In the genomic region with DNA sequence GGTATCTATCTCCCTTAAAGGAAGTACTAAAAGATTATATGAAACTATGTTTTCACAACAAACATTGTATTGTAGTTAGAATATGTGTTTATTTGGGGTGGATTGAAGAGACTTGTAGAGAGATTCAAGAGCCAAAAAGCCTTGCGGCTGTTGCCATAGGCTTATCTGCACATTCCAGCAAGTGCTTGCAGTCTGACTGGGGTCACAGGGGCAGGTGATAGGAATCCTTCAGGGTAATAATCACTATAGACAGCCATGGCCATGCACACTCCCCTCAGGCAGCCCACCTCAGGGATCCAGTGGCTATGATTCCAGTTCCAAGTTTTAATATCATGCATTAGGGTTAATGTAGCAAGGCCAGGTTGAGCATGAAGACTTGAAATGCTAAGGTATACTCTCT, we compare ENCODE assay signal across 16 mouse cellular contexts.
"Had no signal": no experiment of that assay in that cellular context is flagged by ENCODE, and none has a peak within 500 bp of the region (broad histone marks: within the 10 kb centered on the region; RNA-seq: fewer than 3 reads in every experiment).

No protein-coding gene starts in this region.

- ATAC-seq: inflammation-experienced regulatory T-cells, adult 6 months; intestine, postnatal 0 days; midbrain, embryonic 13.5 days had no signal

- H3K9ac ChIP-seq: limb, embryonic 12.5 days; lung, embryonic 15.5 days; midbrain, embryonic 13.5 days; neural tube, embryonic 15.5 days had no signal

- H3K36me3 ChIP-seq: limb, embryonic 12.5 days; lung, embryonic 15.5 days; midbrain, embryonic 13.5 days; neural tube, embryonic 15.5 days had no signal

- H3K4me1 ChIP-seq: limb, embryonic 12.5 days; lung, embryonic 15.5 days; midbrain, embryonic 13.5 days had no signal

- H3K4me2 ChIP-seq: limb, embryonic 12.5 days; lung, embryonic 15.5 days; midbrain, embryonic 13.5 days; neural tube, embryonic 15.5 days had no signal

- H3K27me3 ChIP-seq: limb, embryonic 12.5 days; lung, embryonic 15.5 days; midbrain, embryonic 13.5 days; neural tube, embryonic 15.5 days had no signal

- H3K27ac ChIP-seq: kidney, postnatal 0 days; limb, embryonic 12.5 days; lung, embryonic 15.5 days; midbrain, embryonic 13.5 days; neural tube, embryonic 15.5 days had no signal

- H3K4me3 ChIP-seq: limb, embryonic 12.5 days; lung, embryonic 15.5 days; midbrain, embryonic 13.5 days; myocyte; neural tube, embryonic 15.5 days had no signal

- DNase-seq: kidney, adult 8-10 months; kidney, postnatal 36 days; layer of hippocampus, adult 9-11 months; layer of hippocampus, postnatal 36 days; right cerebral cortex, adult 18-20 months; right cerebral cortex, postnatal 25 days; thymus, adult 2 months; thymus, postnatal 25 days had no signal

- H3K9me3 ChIP-seq: limb, embryonic 12.5 days; lung, embryonic 15.5 days; midbrain, embryonic 13.5 days; neural tube, embryonic 15.5 days had no signal
